Mouse (Mus musculus): ENCODE results near the gene Zfp36.

Gene Zfp36

GRCm38 (mm10) chr7:28383606-28384005 is 3.6 kb upstream of the Zfp36 start:
- no peak for DNase-seq

- DNase-seq, result peak; percentile 76
Observed at GRCm38 (mm10) chr7:28382981-28383396, 2.9 kb upstream of the Zfp36 start.

GRCm38 (mm10) chr7:28382347-28382951 is 2.4 kb upstream of the Zfp36 start:
- no peak for DNase-seq

GRCm38 (mm10) chr7:28381938-28382337 is 1.9 kb upstream of the Zfp36 start:
- DNase-seq, result peak; percentile 97

- DNase-seq, result peak; percentile 95
Observed at GRCm38 (mm10) chr7:28381017-28381790, 1.2 kb upstream of the Zfp36 start.

- peak; percentile 99 for DNase-seq
Observed at GRCm38 (mm10) chr7:28378769-28379651, 1.0 kb downstream of the Zfp36 start.

- peak; percentile 94 for DNase-seq
Observed at GRCm38 (mm10) chr7:28378066-28378690, 1.9 kb downstream of the Zfp36 start.

- peak; percentile 44 for DNase-seq
Observed at GRCm38 (mm10) chr7:28377190-28378065, 2.6 kb downstream of the Zfp36 start.

GRCm38 (mm10) chr7:28376011-28376771 is 3.9 kb downstream of the Zfp36 start:
- peak; percentile 96 for DNase-seq

GRCm38 (mm10) chr7:28375176-28375921 is 4.7 kb downstream of the Zfp36 start:
- peak; percentile 97 for DNase-seq

GRCm38 (mm10) chr7:28374647-28375046 is 5.4 kb downstream of the Zfp36 start:
- DNase-seq, result no peak

- no peak for DNase-seq
Observed at GRCm38 (mm10) chr7:28373891-28374495, 6.1 kb downstream of the Zfp36 start.

GRCm38 (mm10) chr7:28373131-28373581 is 6.9 kb downstream of the Zfp36 start:
- peak; percentile 94 for DNase-seq

GRCm38 (mm10) chr7:28372251-28373108 is 7.6 kb downstream of the Zfp36 start, which contains the start of gene Plekhg2:
Gene Plekhg2 (minus strand): TSS chr7:28372599.
- DNase-seq, result peak; percentile 99

- DNase-seq, result peak; percentile 70
Observed at GRCm38 (mm10) chr7:28371514-28371989, 8.5 kb downstream of the Zfp36 start.

- DNase-seq, result peak; percentile 76
Observed at GRCm38 (mm10) chr7:28370977-28371513, 9.0 kb downstream of the Zfp36 start.

GRCm38 (mm10) chr7:28370051-28370450 is 10.0 kb downstream of the Zfp36 start:
- no peak for DNase-seq

GRCm38 (mm10) chr7:28368276-28368920 is 11.7 kb downstream of the Zfp36 start:
- no peak for DNase-seq

All from lung, postnatal 36 days (tissue).